Mouse (Mus musculus): ENCODE measurements around the gene Olfr554. TPM values are rescaled to one million over a fixed set of nuclear protein-coding genes. Genes with fewer than 3 reads are reported as not detected.

The Olfr554 gene
- not detected for polyA plus RNA-seq (2014; fragmentation: Illumina TruSeq; extraction: RNeasy Lipid Tissue Mini Kit (QIAGEN cat#74804); ENCODE audit: low read depth, low replicate concordance)

GRCm38 (mm10) chr7:102638132-102638531 is at the start of gene Olfr554:
TSS of gene Olfr554 (plus strand) at chr7:102638432.

GRCm38 (mm10) chr7:102591786-102592185 is 46.4 kb upstream of the Olfr554 start, which contains the start of gene Olfr551:
TSS of gene Olfr551 (minus strand) at chr7:102591886.

GRCm38 (mm10) chr7:102597378-102598031 is 40.7 kb upstream of the Olfr554 start, which contains the start of gene Olfr552:
TSS of gene Olfr552 (plus strand) at chr7:102597770.

GRCm38 (mm10) chr7:102618118-102618517 is 20.1 kb upstream of the Olfr554 start, which contains the start of gene Olfr553:
TSS of gene Olfr553 (minus strand) at chr7:102618218.

GRCm38 (mm10) chr7:102658523-102658922 is 20.3 kb downstream of the Olfr554 start, which contains the start of gene Olfr555:
TSS of gene Olfr555 (plus strand) at chr7:102658823.

GRCm38 (mm10) chr7:102664599-102664998 is 26.4 kb downstream of the Olfr554 start, which contains the start of gene Olfr556:
TSS of gene Olfr556 (plus strand) at chr7:102664899.

GRCm38 (mm10) chr7:102686944-102687501 is 48.8 kb downstream of the Olfr554 start, which contains the start of gene Trim68:
TSS of gene Trim68 (minus strand) at chr7:102687327.

Other genes starting within 250 kb of the Olfr554 start
- 6.7 TPM for gene Rrm1, start 196.7 kb upstream of the Olfr554 start, polyA plus RNA-seq (2014; fragmentation: Illumina TruSeq; extraction: RNeasy Lipid Tissue Mini Kit (QIAGEN cat#74804); ENCODE audit: low read depth, low replicate concordance)
- not detected for gene Olfr543, start 156.8 kb upstream of the Olfr554 start, polyA plus RNA-seq (2014; fragmentation: Illumina TruSeq; extraction: RNeasy Lipid Tissue Mini Kit (QIAGEN cat#74804); ENCODE audit: low read depth, low replicate concordance)
- not detected for gene Olfr544, start 150.1 kb upstream of the Olfr554 start, polyA plus RNA-seq (2014; fragmentation: Illumina TruSeq; extraction: RNeasy Lipid Tissue Mini Kit (QIAGEN cat#74804); ENCODE audit: low read depth, low replicate concordance)
- not detected for gene Olfr545, start 138.9 kb upstream of the Olfr554 start, polyA plus RNA-seq (2014; fragmentation: Illumina TruSeq; extraction: RNeasy Lipid Tissue Mini Kit (QIAGEN cat#74804); ENCODE audit: low read depth, low replicate concordance)
- not detected for gene Olfr547, start 103.7 kb upstream of the Olfr554 start, polyA plus RNA-seq (2014; fragmentation: Illumina TruSeq; extraction: RNeasy Lipid Tissue Mini Kit (QIAGEN cat#74804); ENCODE audit: low read depth, low replicate concordance)
- not detected for gene Olfr548-ps1, start 97.5 kb upstream of the Olfr554 start, polyA plus RNA-seq (2014; fragmentation: Illumina TruSeq; extraction: RNeasy Lipid Tissue Mini Kit (QIAGEN cat#74804); ENCODE audit: low read depth, low replicate concordance)
- not detected for gene Olfr549, start 88.6 kb upstream of the Olfr554 start, polyA plus RNA-seq (2014; fragmentation: Illumina TruSeq; extraction: RNeasy Lipid Tissue Mini Kit (QIAGEN cat#74804); ENCODE audit: low read depth, low replicate concordance)
- 7.4 TPM for gene Trim21, start 72.9 kb upstream of the Olfr554 start, polyA plus RNA-seq (2014; fragmentation: Illumina TruSeq; extraction: RNeasy Lipid Tissue Mini Kit (QIAGEN cat#74804); ENCODE audit: low read depth, low replicate concordance)
- gene Olfr550, start 67.0 kb upstream of the Olfr554 start, polyA plus RNA-seq (2014; fragmentation: Illumina TruSeq; extraction: RNeasy Lipid Tissue Mini Kit (QIAGEN cat#74804); ENCODE audit: low read depth, low replicate concordance), result not detected
- gene Olfr551, start 46.5 kb upstream of the Olfr554 start, polyA plus RNA-seq (2014; fragmentation: Illumina TruSeq; extraction: RNeasy Lipid Tissue Mini Kit (QIAGEN cat#74804); ENCODE audit: low read depth, low replicate concordance), result not detected
- gene Olfr552, start 40.7 kb upstream of the Olfr554 start, polyA plus RNA-seq (2014; fragmentation: Illumina TruSeq; extraction: RNeasy Lipid Tissue Mini Kit (QIAGEN cat#74804); ENCODE audit: low read depth, low replicate concordance), result not detected
- not detected for gene Olfr553, start 20.2 kb upstream of the Olfr554 start, polyA plus RNA-seq (2014; fragmentation: Illumina TruSeq; extraction: RNeasy Lipid Tissue Mini Kit (QIAGEN cat#74804); ENCODE audit: low read depth, low replicate concordance)
- not detected for gene Olfr555, start 20.4 kb downstream of the Olfr554 start, polyA plus RNA-seq (2014; fragmentation: Illumina TruSeq; extraction: RNeasy Lipid Tissue Mini Kit (QIAGEN cat#74804); ENCODE audit: low read depth, low replicate concordance)
- gene Olfr556, start 26.5 kb downstream of the Olfr554 start, polyA plus RNA-seq (2014; fragmentation: Illumina TruSeq; extraction: RNeasy Lipid Tissue Mini Kit (QIAGEN cat#74804); ENCODE audit: low read depth, low replicate concordance), result not detected
- gene Trim68, start 48.9 kb downstream of the Olfr554 start, polyA plus RNA-seq (2014; fragmentation: Illumina TruSeq; extraction: RNeasy Lipid Tissue Mini Kit (QIAGEN cat#74804); ENCODE audit: low read depth, low replicate concordance), result 2.0 TPM
- gene Olfr557, start 57.5 kb downstream of the Olfr554 start, polyA plus RNA-seq (2014; fragmentation: Illumina TruSeq; extraction: RNeasy Lipid Tissue Mini Kit (QIAGEN cat#74804); ENCODE audit: low read depth, low replicate concordance), result not detected
- not detected for gene Olfr558, start 63.8 kb downstream of the Olfr554 start, polyA plus RNA-seq (2014; fragmentation: Illumina TruSeq; extraction: RNeasy Lipid Tissue Mini Kit (QIAGEN cat#74804); ENCODE audit: low read depth, low replicate concordance)
- gene Olfr33, start 80.6 kb downstream of the Olfr554 start, polyA plus RNA-seq (2014; fragmentation: Illumina TruSeq; extraction: RNeasy Lipid Tissue Mini Kit (QIAGEN cat#74804); ENCODE audit: low read depth, low replicate concordance), result not detected
- not detected for gene Olfr559, start 89.1 kb downstream of the Olfr554 start, polyA plus RNA-seq (2014; fragmentation: Illumina TruSeq; extraction: RNeasy Lipid Tissue Mini Kit (QIAGEN cat#74804); ENCODE audit: low read depth, low replicate concordance)
- not detected for gene Olfr560, start 120.9 kb downstream of the Olfr554 start, polyA plus RNA-seq (2014; fragmentation: Illumina TruSeq; extraction: RNeasy Lipid Tissue Mini Kit (QIAGEN cat#74804); ENCODE audit: low read depth, low replicate concordance)
- not detected for gene Olfr78, start 121.0 kb downstream of the Olfr554 start, polyA plus RNA-seq (2014; fragmentation: Illumina TruSeq; extraction: RNeasy Lipid Tissue Mini Kit (QIAGEN cat#74804); ENCODE audit: low read depth, low replicate concordance)
- not detected for gene Olfr561, start 132.8 kb downstream of the Olfr554 start, polyA plus RNA-seq (2014; fragmentation: Illumina TruSeq; extraction: RNeasy Lipid Tissue Mini Kit (QIAGEN cat#74804); ENCODE audit: low read depth, low replicate concordance)
- gene Olfr564, start 165.0 kb downstream of the Olfr554 start, polyA plus RNA-seq (2014; fragmentation: Illumina TruSeq; extraction: RNeasy Lipid Tissue Mini Kit (QIAGEN cat#74804); ENCODE audit: low read depth, low replicate concordance), result not detected
- not detected for gene Olfr566, start 220.3 kb downstream of the Olfr554 start, polyA plus RNA-seq (2014; fragmentation: Illumina TruSeq; extraction: RNeasy Lipid Tissue Mini Kit (QIAGEN cat#74804); ENCODE audit: low read depth, low replicate concordance)
- gene Olfr568, start 238.7 kb downstream of the Olfr554 start, polyA plus RNA-seq (2014; fragmentation: Illumina TruSeq; extraction: RNeasy Lipid Tissue Mini Kit (QIAGEN cat#74804); ENCODE audit: low read depth, low replicate concordance), result not detected